Mouse (Mus musculus) neural tube, embryonic 14.5 days (tissue): ENCODE results near the gene Fmo6. TPM values are rescaled to one million over a fixed set of nuclear protein-coding genes. Genes with fewer than 3 reads are reported as not detected.

Source experiments
- ATAC-seq: fragments of 200-750 bp; cut with Nextera tagmentation; 2 replicates; pipeline ENCODE4 v1.8.0; 2017; ENCODE audit warnings: low read depth, mild to moderate bottlenecking, moderate TSS enrichment, moderate library complexity
- H3K27ac ChIP-seq: fragments of 300-500 bp; sonication (generic); 2 replicates; pipeline ENCODE4 v1.5.1; 2014; ENCODE audit warnings: low read depth, mild to moderate bottlenecking, control low read depth, low read length, moderate library complexity, mixed read lengths
- H3K27me3 ChIP-seq: fragments of 300-500 bp; sonication (generic); 2 replicates; pipeline ENCODE4 v1.6.1; 2014; ENCODE audit warnings: low read length; ENCODE audit not compliant: control insufficient read depth, insufficient read depth
- H3K36me3 ChIP-seq: fragments of 300-500 bp; sonication (generic); 2 replicates; pipeline ENCODE4 v1.6.1; 2014; ENCODE audit warnings: low read length, mixed read lengths; ENCODE audit not compliant: control insufficient read depth, insufficient read depth
- H3K4me1 ChIP-seq: fragments of 300-500 bp; sonication (generic); 2 replicates; pipeline ENCODE4 v1.6.1; 2014; ENCODE audit warnings: low read length; ENCODE audit not compliant: control insufficient read depth, insufficient read depth
- H3K4me2 ChIP-seq: fragments of 300-500 bp; sonication (generic); 2 replicates; pipeline ENCODE4 v1.6.1; 2014; ENCODE audit warnings: mild to moderate bottlenecking, low read depth, low read length, control low read depth
- H3K4me3 ChIP-seq: fragments of 300-500 bp; sonication (generic); 2 replicates; pipeline ENCODE4 v1.5.1; 2014; ENCODE audit warnings: low read depth, low read length, control low read depth, mixed read lengths
- H3K9ac ChIP-seq: fragments of 300-500 bp; sonication (generic); replicated peaks from 2 replicates; pipeline ENCODE4 v1.6.1; 2014; ENCODE audit warnings: low read depth, mild to moderate bottlenecking, control low read depth, low read length, mixed read lengths
- H3K9me3 ChIP-seq: fragments of 300-500 bp; sonication (generic); 2 replicates; pipeline ENCODE4 v1.6.1; 2016; ENCODE audit warnings: low read length; ENCODE audit not compliant: control insufficient read depth
- WGBS: fragments of 180-500 bp; shearing (Covaris S2); extraction: QIAGEN DNeasy Blood & Tissue Kit; methylation state at CpG from one replicate; pipeline ENCODE4 v1.1.7; 2014; 5-methylcytosine and 5-hydroxymethylcytosine counted together
- polyA plus RNA-seq: library from polyadenylated mRNA; unstranded; fragments of >200 nt; fragmentation: Nextera tagmentation; extraction: Ambion mirVana; gene quantifications from 2 replicates; pipeline ENCODE4 v1.2.1, GENCODE M21; 2014

Fmo6 gene
- polyA plus RNA-seq, 1 experiment from 2014 or later: not detected

GRCm38 (mm10) chr1:162893014-162893413 is 44.3 kb downstream of the Fmo6 start:
- WGBS: 90% methylated on average over 6 of the region's 6 CpGs
- H3K9me3 ChIP-seq: no peaks in the 10 kb centered on the region
- no peaks in the 10 kb centered on the region for H3K27me3 ChIP-seq
- no peak overlapping the region for H3K27ac ChIP-seq
- H3K4me1 ChIP-seq: no peaks in the 10 kb centered on the region
- no peaks in the 10 kb centered on the region for H3K36me3 ChIP-seq
- no peak overlapping the region for H3K4me2 ChIP-seq
- H3K9ac ChIP-seq: no peak overlapping the region
- H3K4me3 ChIP-seq: no peak overlapping the region
- no peak for ATAC-seq

GRCm38 (mm10) chr1:162891980-162892451 is 45.3 kb downstream of the Fmo6 start:
- Histone ChIP-seq H3K4me2 (no peak overlapping the region), H3K4me3 (no peak overlapping the region), H3K9me3 (no peaks in the 10 kb centered on the region), H3K4me1 (no peaks in the 10 kb centered on the region), H3K27me3 (no peaks in the 10 kb centered on the region), H3K27ac (no peak overlapping the region), H3K9ac (no peak overlapping the region), H3K36me3 (no peaks in the 10 kb centered on the region)
- no peak for ATAC-seq
- 78% methylated on average over 6 of the region's 6 CpGs for WGBS

DNA sequence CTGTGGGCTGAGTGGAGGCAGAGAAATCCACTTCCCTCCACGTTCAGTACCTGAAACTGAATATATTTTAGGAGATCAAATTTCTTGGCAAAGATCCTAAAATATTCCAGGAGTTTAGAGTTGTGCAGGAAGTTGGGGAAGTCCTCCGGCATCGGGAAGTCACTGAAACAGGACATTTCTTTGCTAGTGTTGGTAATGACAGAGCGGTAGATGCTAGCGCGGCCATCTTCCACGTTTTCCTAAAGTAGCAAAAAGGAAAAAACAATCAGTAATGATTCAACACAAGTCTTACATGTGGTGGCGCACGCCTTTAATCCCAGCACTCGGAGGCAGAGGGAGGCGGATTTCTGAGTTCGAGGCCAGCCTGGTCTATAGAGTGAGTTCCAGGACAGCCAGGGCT is 48.7 kb downstream of the Fmo6 start:
- no peaks in the 10 kb centered on the region for H3K27me3 ChIP-seq
- H3K9me3 ChIP-seq: no peaks in the 10 kb centered on the region
- ATAC-seq: no peak
- WGBS: 88% methylated on average over 12 of the region's 12 CpGs
- no peak overlapping the region for H3K27ac ChIP-seq
- no peak overlapping the region for H3K4me3 ChIP-seq
- H3K9ac ChIP-seq: no peak overlapping the region
- no peaks in the 10 kb centered on the region for H3K36me3 ChIP-seq
- no peaks in the 10 kb centered on the region for H3K4me1 ChIP-seq
- H3K4me2 ChIP-seq: no peak overlapping the region

DNA sequence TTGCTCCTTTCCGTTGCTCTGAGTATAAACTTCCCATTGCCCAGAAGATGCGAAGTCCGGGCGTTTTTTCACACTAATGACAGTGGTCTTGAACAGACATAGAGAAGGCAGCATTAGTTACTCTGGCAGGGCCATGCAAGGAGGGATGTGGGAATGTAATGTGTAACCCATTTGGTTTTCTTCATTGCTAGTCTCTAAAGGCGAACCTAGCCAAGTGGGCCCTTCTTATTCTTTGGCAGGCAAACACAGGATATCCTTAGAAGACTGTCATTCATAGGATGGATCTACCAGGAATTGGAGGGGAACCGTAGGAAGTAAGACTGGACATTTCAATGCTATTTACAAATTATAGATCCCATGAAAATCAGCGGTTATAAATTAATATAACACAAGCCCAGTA is 49.7 kb downstream of the Fmo6 start:
- no peaks in the 10 kb centered on the region for H3K9me3 ChIP-seq
- H3K4me1 ChIP-seq: no peaks in the 10 kb centered on the region
- no peak overlapping the region for H3K27ac ChIP-seq
- no peaks in the 10 kb centered on the region for H3K36me3 ChIP-seq
- no peak overlapping the region for H3K4me2 ChIP-seq
- ATAC-seq: no peak
- no peak overlapping the region for H3K4me3 ChIP-seq
- no peak overlapping the region for H3K9ac ChIP-seq
- H3K27me3 ChIP-seq: no peaks in the 10 kb centered on the region
- WGBS: 93% methylated on average over 7 of the region's 7 CpGs

DNA sequence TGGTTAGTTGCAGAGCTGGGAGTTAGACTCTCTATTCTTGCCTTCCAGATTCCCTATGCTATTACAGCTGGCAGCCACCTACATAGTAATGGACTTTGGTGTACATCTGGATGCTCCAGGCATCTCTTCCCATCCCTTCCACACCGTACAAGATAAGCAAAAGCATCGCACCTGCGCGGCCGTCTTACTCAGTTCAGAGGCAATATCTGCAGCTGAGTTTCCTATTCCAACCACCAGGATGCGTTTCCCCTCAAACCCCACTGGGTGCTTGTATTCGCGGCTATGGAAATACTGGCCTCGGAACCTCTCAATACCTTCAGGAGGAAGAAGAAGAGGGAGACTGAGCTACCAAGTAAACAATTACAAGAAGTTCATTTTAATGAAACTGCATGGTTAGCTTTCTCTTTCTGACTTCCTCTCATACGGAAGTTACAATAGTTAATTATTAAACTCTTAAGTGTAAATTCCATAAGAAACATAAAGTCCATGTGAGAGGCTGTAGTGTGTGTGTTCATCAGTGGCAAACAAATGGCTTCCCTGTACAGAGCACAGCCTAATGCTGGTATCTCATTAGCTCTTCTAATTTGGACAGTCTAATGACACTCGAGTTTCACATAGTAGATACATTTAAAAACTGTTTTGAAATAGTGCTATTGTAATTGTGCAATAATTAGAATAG is 51.0 kb downstream of the Fmo6 start:
- H3K4me2 ChIP-seq: no peak overlapping the region
- no peaks in the 10 kb centered on the region for H3K9me3 ChIP-seq
- ATAC-seq: no peak
- no peak overlapping the region for H3K4me3 ChIP-seq
- WGBS: 87% methylated on average over 11 of the region's 11 CpGs
- no peaks in the 10 kb centered on the region for H3K36me3 ChIP-seq
- H3K9ac ChIP-seq: no peak overlapping the region
- H3K27ac ChIP-seq: no peak overlapping the region
- H3K27me3 ChIP-seq: no peaks in the 10 kb centered on the region
- no peaks in the 10 kb centered on the region for H3K4me1 ChIP-seq

- H3K36me3 ChIP-seq: no peaks in the 10 kb centered on the region
- no peak overlapping the region for H3K4me2 ChIP-seq
- H3K27me3 ChIP-seq: no peaks in the 10 kb centered on the region
- H3K9me3 ChIP-seq: no peaks in the 10 kb centered on the region
- no peak overlapping the region for H3K27ac ChIP-seq
- no peak overlapping the region for H3K4me3 ChIP-seq
- WGBS: 83% methylated on average over 4 of the region's 4 CpGs
- H3K9ac ChIP-seq: no peak overlapping the region
- no peaks in the 10 kb centered on the region for H3K4me1 ChIP-seq
- ATAC-seq: no peak
These were observed 54.6 kb downstream of the Fmo6 start for GRCm38 (mm10) chr1:162882681-162883080.

DNA sequence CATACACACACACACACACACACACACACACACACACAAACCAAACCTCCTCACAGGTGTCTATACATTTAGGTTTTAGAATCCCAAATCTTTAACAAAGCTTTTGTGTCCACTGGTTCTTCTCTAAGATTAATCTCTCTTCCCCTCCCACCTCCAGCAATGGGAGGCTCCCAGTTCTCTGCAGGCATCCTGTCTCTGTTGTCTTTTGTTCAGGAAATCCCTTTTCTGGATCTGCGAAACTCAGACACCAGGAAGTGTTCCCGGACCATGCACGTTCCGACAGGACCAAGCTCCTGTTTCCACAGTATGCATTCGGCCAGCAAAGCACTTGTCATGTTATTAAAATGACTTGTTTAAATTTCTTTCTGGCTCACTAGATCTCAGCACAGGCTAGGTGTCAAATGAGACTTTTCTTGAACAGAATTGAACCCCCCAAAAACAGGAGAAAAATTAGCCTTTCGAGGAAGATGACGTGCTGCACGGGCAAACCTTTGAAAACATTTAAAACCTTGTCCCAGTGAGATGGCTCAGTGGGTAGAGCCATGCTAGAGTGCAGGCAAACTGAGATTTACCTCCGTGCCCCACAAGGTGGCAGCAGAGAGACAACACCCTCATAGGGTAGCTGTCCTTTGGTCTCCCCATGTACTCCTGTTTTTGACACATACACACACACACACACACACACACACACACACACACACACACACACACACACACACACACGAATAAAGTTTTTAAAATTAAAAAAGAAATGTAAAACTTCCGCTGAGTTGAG is 57.5 kb downstream of the Fmo6 start:
- no peaks in the 10 kb centered on the region for H3K4me1 ChIP-seq
- WGBS: 66% methylated on average over 11 of the region's 11 CpGs
- no peaks in the 10 kb centered on the region for H3K36me3 ChIP-seq
- no peak overlapping the region for H3K4me2 ChIP-seq
- no peak for ATAC-seq
- no peak overlapping the region for H3K9ac ChIP-seq
- no peaks in the 10 kb centered on the region for H3K27me3 ChIP-seq
- H3K4me3 ChIP-seq: no peak overlapping the region
- no peaks in the 10 kb centered on the region for H3K9me3 ChIP-seq
- H3K27ac ChIP-seq: no peak overlapping the region

DNA sequence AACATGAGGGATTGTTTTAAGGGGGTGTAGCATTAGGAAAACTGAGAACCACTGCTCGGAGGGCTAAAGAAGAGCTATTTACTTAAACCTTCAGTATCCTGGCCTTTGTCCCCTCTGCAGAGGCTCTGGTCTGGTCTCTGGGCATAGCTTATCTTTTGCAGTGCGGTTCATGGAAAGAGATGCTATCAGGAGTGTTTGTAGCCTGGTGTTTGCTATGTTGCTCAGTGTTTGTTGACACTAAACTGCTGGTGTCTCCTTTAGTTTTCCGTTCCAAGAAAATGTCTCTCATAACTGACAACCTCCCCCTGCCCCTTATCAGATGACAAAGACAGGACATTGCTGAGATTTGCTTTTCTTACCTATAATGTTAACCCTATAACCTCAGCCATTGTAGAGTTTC is 62.2 kb downstream of the Fmo6 start:
- no peaks in the 10 kb centered on the region for H3K36me3 ChIP-seq
- no peaks in the 10 kb centered on the region for H3K9me3 ChIP-seq
- ATAC-seq: no peak
- no peak overlapping the region for H3K4me3 ChIP-seq
- WGBS: 85% methylated on average over 3 of the region's 3 CpGs
- no peaks in the 10 kb centered on the region for H3K4me1 ChIP-seq
- H3K27ac ChIP-seq: no peak overlapping the region
- no peaks in the 10 kb centered on the region for H3K27me3 ChIP-seq
- H3K4me2 ChIP-seq: no peak overlapping the region
- H3K9ac ChIP-seq: no peak overlapping the region

GRCm38 (mm10) chr1:162871701-162872311 is 65.5 kb downstream of the Fmo6 start:
- no peak overlapping the region for H3K9ac ChIP-seq
- no peak overlapping the region for H3K27ac ChIP-seq
- no peaks in the 10 kb centered on the region for H3K4me1 ChIP-seq
- no peak overlapping the region for H3K4me3 ChIP-seq
- no peaks in the 10 kb centered on the region for H3K36me3 ChIP-seq
- no peaks in the 10 kb centered on the region for H3K27me3 ChIP-seq
- whole genome bisulfite sequencing: 64% methylated on average over 9 of the region's 9 CpGs
- H3K9me3 ChIP-seq: no peaks in the 10 kb centered on the region
- peak; percentile 31; the same call in 1 of the 2 replicates for ATAC-seq
- H3K4me2 ChIP-seq: no peak overlapping the region
